Mouse (Mus musculus) olfactory bulb, adult 2 months (tissue): Measurements from ENCODE around the gene Zc3h12d.

Source experiments
- CTCF ChIP-seq: fragments of 200-500 bp; IDR thresholded peaks from 2 replicates; pipeline ENCODE4 v1.5.1; 2012; ENCODE audit warnings: low read depth, mild to moderate bottlenecking, low read length, moderate library complexity; ENCODE audit not compliant: insufficient read depth
- POLR2A ChIP-seq: fragments of 200-500 bp; IDR thresholded peaks from 2 replicates; pipeline ENCODE4 v1.6.1; 2012; ENCODE audit warnings: mild to moderate bottlenecking, low read depth, low read length, moderate library complexity; ENCODE audit not compliant: insufficient read depth

DNA sequence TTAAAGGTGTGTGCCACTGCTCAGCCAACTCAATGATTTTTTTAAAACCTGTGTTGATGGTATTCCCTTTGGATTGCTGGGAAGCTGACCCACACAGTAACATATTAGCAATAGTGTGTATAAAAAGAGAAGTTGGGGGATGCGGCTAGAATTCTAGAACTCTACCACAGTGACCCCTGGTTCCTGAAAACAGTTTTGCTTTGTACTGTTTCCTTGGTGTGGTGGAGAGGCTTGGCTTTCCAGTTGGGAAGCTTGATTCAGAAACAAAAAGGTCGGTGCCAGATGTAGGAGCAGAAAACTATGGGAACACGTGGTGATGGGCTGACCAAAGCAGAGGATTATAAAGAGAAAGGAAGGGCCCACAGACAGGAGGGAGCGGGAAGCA is 7.0 kb upstream of the Zc3h12d start:
- TF ChIP-seq POLR2A (no peak), CTCF (no peak)
